Mouse (Mus musculus) ES-Bruce4 (cell line): ENCODE results near the gene Actr5.

Experiments used
- EP300 ChIP-seq: IDR thresholded peaks from 2 replicates; pipeline ENCODE4 v1.6.1; 2011; ENCODE audit warnings: low read depth, low read length; ENCODE audit not compliant: insufficient read depth
- POLR2A ChIP-seq: IDR thresholded peaks from one replicate; pipeline ENCODE4 v1.8.1; 2011; ENCODE audit warnings: low read length; ENCODE audit not compliant: insufficient read depth

DNA sequence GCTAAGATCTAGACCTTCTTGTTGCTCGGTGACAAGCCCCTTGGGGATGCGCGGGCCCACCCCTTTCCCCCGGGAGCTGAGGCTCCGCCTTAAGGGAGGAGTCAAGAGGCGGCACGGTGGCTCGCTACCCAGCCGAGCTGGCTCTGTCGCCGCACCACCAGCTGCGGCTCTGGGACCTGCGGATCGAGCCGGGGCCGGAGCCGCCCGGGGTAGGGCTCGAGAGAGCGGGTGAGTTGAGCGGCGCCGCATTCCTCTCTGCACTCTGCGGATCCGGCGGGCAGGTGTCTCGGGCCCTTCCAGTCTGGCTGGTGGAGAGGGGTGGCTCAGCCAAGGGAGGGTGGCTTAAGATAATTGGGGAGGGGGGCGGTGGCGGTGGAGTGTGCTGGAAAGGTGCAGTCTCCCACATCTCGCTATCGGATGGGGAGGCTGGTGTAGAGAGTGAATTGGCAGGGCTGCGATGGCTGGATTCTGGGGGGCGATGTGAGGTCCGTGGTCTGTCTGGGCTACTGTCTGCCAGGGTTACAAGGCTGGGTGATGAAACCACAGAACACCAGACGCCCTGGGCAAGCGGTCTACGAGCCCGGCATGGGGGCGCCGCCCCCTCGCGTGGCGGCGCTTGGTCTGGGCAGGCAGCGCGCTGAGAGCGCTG lies 42.5 kb downstream of the Actr5 start:
- TF ChIP-seq POLR2A = no peak
- TF ChIP-seq EP300 = no peak
